Mouse (Mus musculus): ENCODE measurements around the gene Glipr1.

Glipr1 gene

GRCm38 (mm10) chr10:111960459-111960858, 42.0 kb downstream of the Glipr1 start:
- no peak for DNase-seq (ENCODE audit: low spot score)

GRCm38 (mm10) chr10:111959353-111959752, 43.1 kb downstream of the Glipr1 start:
- no peak for DNase-seq (ENCODE audit: low spot score)

- DNase-seq (ENCODE audit: low spot score): no peak
Observed at GRCm38 (mm10) chr10:111958046-111958421, 44.4 kb downstream of the Glipr1 start.

GRCm38 (mm10) chr10:111957271-111958045, 45.0 kb downstream of the Glipr1 start:
- peak; percentile 90 for DNase-seq (ENCODE audit: low spot score)

GRCm38 (mm10) chr10:111955836-111956235, 46.6 kb downstream of the Glipr1 start:
- DNase-seq (ENCODE audit: low spot score): no peak

- DNase-seq (ENCODE audit: low spot score): no peak
Observed at GRCm38 (mm10) chr10:111949008-111949407, 53.4 kb downstream of the Glipr1 start.

- DNase-seq (ENCODE audit: low spot score): no peak
Observed at GRCm38 (mm10) chr10:111948041-111948440, 54.4 kb downstream of the Glipr1 start.

GRCm38 (mm10) chr10:111945563-111945962, 56.9 kb downstream of the Glipr1 start:
- DNase-seq (ENCODE audit: low spot score): no peak

- DNase-seq (ENCODE audit: low spot score): no peak
Observed at GRCm38 (mm10) chr10:111943026-111943425, 59.4 kb downstream of the Glipr1 start.

GRCm38 (mm10) chr10:111937146-111937534, 65.3 kb downstream of the Glipr1 start:
- DNase-seq (ENCODE audit: low spot score): no peak

GRCm38 (mm10) chr10:111936491-111937145, 65.8 kb downstream of the Glipr1 start:
- peak; percentile 24 for DNase-seq (ENCODE audit: low spot score)

- DNase-seq (ENCODE audit: low spot score): no peak
Observed at GRCm38 (mm10) chr10:111936021-111936420, 66.4 kb downstream of the Glipr1 start.
